ENCODE assay signal across 10 mouse cellular contexts in the genomic region with DNA sequence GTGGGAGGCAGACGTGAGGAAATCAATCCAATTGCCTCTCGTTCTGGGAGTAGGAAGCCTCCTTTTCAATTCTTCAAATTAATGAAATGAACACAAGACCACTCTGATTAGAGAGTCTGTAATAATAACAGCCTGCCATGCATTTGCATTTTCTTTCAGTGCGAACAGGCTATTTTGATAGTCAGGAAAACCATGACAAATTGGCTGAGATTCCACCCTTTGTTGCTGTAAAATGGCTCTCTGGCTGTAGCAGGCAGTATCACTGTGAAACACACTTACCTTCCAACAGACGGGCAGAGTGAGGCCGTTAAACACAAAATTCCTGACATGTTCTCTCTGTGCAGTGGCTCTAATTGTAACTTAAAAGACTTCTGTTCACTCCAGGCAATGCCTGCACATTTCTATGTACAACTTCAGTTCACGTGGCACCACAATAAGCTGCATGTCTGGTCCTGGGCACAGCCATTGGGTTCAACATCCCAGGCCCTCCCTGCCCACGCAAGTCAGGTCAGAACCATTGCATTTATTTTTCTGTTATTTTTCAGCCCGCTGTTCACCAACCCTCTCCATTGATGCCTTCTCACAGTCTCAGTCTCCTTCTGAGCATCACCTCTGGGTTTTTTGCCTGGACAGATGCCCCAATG.
DNase-seq lines count a peak whose midpoint lies in the region; ATAC-seq lines count a peak whose summit lies in the region.
"Had no signal": no experiment of that assay in that cellular context is flagged by ENCODE, and none has a peak within 500 bp of the region (broad histone marks: within the 10 kb centered on the region; RNA-seq: fewer than 3 reads in every experiment).

No protein-coding gene starts in this region.

- ATAC-seq in hindbrain, embryonic 13.5 days (ENCODE audit: low FRiP score), result 0 out of 2 replicates have a peak, but pooled peaks have one; percentile 54
- peak; percentile 82 for ATAC-seq in midbrain, embryonic 12.5 days (ENCODE audit: low FRiP score, low read depth)
- ATAC-seq in inflammation-experienced regulatory T-cells, adult 6 months, result no peak
- ATAC-seq in megakaryocyte progenitor cell, adult 5-6 weeks (replicated peaks; ENCODE audit: poor library complexity), result no peak

- H3K9me3 ChIP-seq in hindbrain, embryonic 13.5 days, result no peaks in the 10 kb centered on the region
- no peaks in the 10 kb centered on the region for H3K9me3 ChIP-seq in midbrain, embryonic 12.5 days
- H3K9me3 ChIP-seq: limb, embryonic 12.5 days had no signal

- no peaks in the 10 kb centered on the region for H3K27me3 ChIP-seq in hindbrain, embryonic 13.5 days
- H3K27me3 ChIP-seq in midbrain, embryonic 12.5 days, result no peaks in the 10 kb centered on the region
- H3K27me3 ChIP-seq: limb, embryonic 12.5 days had no signal

- DNase-seq in embryo, embryonic 10.5 days (ENCODE audit: low spot score), result peak; percentile 30
- DNase-seq in embryo, embryonic 10 days (ENCODE audit: low spot score), result no peak
- peak; percentile 26 for DNase-seq in brain, embryonic 18.5 days (ENCODE audit: low read depth, low spot score)
- DNase-seq in gastrocnemius, adult 18-20 months (ENCODE audit: low spot score), result no peak
- DNase-seq: right cerebral cortex, postnatal 4 days had no signal

- H3K27ac ChIP-seq in hindbrain, embryonic 13.5 days, result peak overlapping the region; percentile 66
- H3K27ac ChIP-seq in midbrain, embryonic 12.5 days (replicated peaks), result peak overlapping the region; percentile 60
- H3K27ac ChIP-seq: limb, embryonic 12.5 days had no signal

- no peak overlapping the region for H3K4me2 ChIP-seq in hindbrain, embryonic 13.5 days
- no peak overlapping the region; the same call in 1 of the 2 replicates for H3K4me2 ChIP-seq in midbrain, embryonic 12.5 days (replicated peaks)
- H3K4me2 ChIP-seq: limb, embryonic 12.5 days had no signal

- WGBS in hindbrain, embryonic 13.5 days, result 28% methylated on average over 8 of the region's 8 CpGs
- WGBS in midbrain, embryonic 12.5 days, result 42% methylated on average over 8 of the region's 8 CpGs

- no peak overlapping the region for H3K4me3 ChIP-seq in hindbrain, embryonic 13.5 days
- no peak overlapping the region for H3K4me3 ChIP-seq in midbrain, embryonic 12.5 days
- H3K4me3 ChIP-seq: limb, embryonic 12.5 days had no signal

- H3K9ac ChIP-seq in hindbrain, embryonic 13.5 days, result no peak overlapping the region
- no peak overlapping the region for H3K9ac ChIP-seq in midbrain, embryonic 12.5 days (replicated peaks)
- H3K9ac ChIP-seq: limb, embryonic 12.5 days had no signal

- H3K36me3 ChIP-seq in hindbrain, embryonic 13.5 days, result no peaks in the 10 kb centered on the region
- H3K36me3 ChIP-seq in midbrain, embryonic 12.5 days, result no peaks in the 10 kb centered on the region
- H3K36me3 ChIP-seq: limb, embryonic 12.5 days had no signal

- peaks cover 22% of the 10 kb centered on the region for H3K4me1 ChIP-seq in hindbrain, embryonic 13.5 days (replicated peaks)
- H3K4me1 ChIP-seq in midbrain, embryonic 12.5 days, result peaks cover 17% of the 10 kb centered on the region
- H3K4me1 ChIP-seq: limb, embryonic 12.5 days had no signal

Comparison
In these comparisons a context has a peak if more than half of its experiments do, and no peak if none do; other contexts are left out.
1. DNase-seq: peak in embryo, embryonic 10.5 days (single experiment) and brain, embryonic 18.5 days (single experiment); none in embryo, embryonic 10 days (single experiment) and gastrocnemius, adult 18-20 months (single experiment).
2. ATAC-seq: peak in hindbrain, embryonic 13.5 days (single experiment) and midbrain, embryonic 12.5 days (single experiment); none in inflammation-experienced regulatory T-cells, adult 6 months (single experiment) and megakaryocyte progenitor cell, adult 5-6 weeks (single experiment).